Mouse (Mus musculus): Measurements from ENCODE around the gene Catsperz.

- TF ChIP-seq GATA1 (IDR thresholded peaks at IDR 0.05; ENCODE audit: borderline replicate concordance, low read length) (no peak), FLI1 (IDR thresholded peaks at IDR 0.05; ENCODE audit: low read length) (no peak)
Observed at GRCm38 (mm10) chr19:6951994-6952711, 27.0 kb upstream of the Catsperz start.
